Mouse (Mus musculus) testis, adult 2 months (tissue): ENCODE measurements around the gene R3hdm4.

ENCODE experiments used
- CTCF ChIP-seq: fragments of 200-500 bp; IDR thresholded peaks from 2 replicates; pipeline ENCODE4 v1.5.1; 2012; ENCODE audit warnings: low read depth, mild to moderate bottlenecking, inconsistent platforms, low read length, moderate library complexity; ENCODE audit not compliant: control insufficient read depth, insufficient read depth, insufficient replicate concordance
- POLR2A ChIP-seq: fragments of 200-500 bp; IDR thresholded peaks from 2 replicates; pipeline ENCODE4 v1.6.1; 2012; ENCODE audit warnings: low read depth, mild to moderate bottlenecking, inconsistent platforms, low read length, moderate library complexity; ENCODE audit not compliant: control insufficient read depth

GRCm38 (mm10) chr10:79865189-79865601 lies 55.8 kb downstream of the R3hdm4 start:
- TF ChIP-seq POLR2A (no peak), CTCF (no peak)
